Mouse (Mus musculus): ENCODE measurements around the gene Grb2.

Grb2 gene

DNA sequence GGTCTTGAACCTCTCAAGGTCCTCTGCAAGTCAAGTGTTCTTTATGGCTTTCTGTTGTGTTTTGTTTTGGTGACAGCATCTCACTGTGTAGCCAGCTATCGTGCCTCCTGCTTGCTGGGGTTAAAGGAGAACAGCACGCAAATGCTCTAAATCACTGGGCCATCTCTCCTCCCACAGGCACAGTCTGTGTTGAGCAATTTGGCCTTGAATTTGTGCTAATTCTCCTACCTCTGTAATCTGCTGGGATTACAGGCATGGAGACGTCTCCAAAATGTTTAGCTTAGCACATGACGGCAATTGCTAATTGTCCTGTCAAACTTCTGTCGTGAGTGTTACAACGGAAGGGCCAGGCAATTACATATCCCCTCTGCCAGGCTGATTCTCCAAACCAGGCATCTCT, 97.2 kb downstream of the Grb2 start:
- DNase-seq (ENCODE audit: extremely low read depth, low read depth), result no peak

DNA sequence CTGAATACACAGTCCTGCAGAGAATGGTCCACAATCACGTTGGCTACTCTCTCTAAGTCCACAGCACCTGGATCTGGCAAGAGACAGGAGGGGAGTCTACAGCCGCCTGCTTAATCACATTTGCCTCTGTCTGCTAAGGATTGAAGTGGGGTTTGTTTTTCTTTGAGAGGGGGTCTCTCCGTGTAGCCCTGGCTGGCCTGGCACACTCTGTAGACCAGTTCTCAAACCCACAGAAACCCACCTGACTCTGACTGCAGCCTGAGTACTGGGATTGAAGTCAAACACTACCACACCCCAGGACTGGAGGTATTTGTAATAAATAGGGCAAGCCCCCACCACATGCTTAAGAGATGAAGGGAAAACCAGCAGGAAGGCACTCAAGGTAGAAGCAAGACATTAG, 98.8 kb downstream of the Grb2 start:
- no peak for DNase-seq (ENCODE audit: extremely low read depth, low read depth)

DNA sequence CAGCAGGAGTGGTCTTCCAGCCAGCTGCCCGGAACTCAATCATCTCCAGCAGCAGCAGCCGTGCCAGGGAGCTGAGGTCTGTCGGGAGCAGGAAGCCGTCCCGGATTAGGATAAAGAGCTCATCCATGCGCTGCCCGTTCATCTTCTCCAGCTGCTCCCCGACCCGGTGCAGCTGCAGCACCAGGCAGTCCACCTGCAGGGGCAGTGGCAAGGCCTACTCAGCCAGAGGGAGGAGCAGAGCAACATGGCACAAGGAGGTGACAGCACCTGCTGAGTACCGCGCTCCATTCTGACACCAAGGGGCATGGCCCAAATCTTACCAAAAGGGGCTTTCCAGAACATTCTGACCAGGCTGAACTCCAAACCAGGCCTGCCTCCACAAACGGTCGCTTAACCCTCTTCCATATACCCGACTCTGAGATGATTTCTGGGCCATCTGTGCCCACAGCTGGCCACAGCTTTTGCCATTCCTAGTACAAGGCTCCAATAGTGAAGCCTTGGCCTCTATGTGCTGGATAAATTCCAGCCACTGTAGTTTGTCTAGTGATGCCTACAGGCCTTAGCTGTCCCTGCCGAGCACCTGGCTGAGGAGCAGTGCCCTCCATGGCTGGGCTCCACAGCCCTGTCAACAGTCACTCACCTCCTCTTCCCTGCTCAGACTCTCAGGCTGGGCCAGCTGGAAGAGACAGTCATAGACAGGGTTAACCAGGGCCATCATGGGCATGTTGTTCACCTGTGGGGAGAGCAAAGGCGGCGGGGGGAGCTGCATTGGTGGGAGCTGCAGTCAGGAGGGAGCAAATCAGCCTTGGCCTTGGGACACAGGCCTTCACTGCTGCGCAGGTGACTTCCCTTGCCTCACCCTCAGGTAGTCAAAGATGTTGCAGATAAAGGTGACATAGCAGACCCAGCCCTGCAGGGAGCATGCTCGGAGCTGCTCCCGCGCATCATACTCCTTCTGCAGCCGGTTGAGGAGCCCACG, 99.7 kb downstream of the Grb2 start:
- no peak for DNase-seq (ENCODE audit: extremely low read depth, low read depth)

DNA sequence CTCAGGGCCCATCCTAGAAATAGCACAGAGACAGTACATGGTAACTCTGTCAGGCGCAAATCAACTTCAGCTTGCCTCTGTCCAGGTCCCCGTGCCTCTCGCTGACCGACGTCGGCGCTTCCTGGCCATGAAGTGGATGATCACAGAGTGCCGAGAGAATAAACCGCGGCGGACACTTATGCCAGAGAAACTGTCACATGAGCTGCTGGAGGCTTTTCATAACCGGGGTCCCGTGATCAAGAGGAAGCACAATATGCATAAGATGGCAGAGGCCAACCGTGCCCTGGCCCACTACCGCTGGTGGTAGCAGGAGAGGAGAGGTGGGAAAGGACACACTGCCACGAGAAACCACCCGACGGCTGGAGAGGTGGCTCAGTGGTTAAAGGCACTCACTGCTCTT, 101.7 kb downstream of the Grb2 start:
- DNase-seq (ENCODE audit: extremely low read depth, low read depth), result no peak

DNA sequence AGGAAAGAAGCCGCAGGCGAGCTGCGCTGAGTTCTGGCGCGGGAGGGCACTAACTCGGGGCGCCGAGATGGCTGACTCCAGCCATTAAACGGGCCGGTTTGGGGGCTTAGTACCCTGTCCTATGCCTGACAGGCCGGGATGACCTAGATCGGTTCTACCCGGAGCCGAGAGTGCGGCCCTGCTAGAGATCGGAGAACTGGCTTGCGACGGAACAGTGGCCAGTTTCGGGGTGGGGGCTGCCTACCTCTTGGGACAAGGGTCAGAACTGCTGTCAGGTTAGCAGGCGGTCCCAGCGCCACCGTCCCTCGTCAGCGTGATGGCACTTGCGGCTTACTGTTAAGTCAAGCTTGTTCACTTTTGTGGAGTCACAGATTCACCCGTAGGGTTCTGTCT, 104.1 kb downstream of the Grb2 start:
- DNase-seq (ENCODE audit: extremely low read depth, low read depth), result no peak

DNA sequence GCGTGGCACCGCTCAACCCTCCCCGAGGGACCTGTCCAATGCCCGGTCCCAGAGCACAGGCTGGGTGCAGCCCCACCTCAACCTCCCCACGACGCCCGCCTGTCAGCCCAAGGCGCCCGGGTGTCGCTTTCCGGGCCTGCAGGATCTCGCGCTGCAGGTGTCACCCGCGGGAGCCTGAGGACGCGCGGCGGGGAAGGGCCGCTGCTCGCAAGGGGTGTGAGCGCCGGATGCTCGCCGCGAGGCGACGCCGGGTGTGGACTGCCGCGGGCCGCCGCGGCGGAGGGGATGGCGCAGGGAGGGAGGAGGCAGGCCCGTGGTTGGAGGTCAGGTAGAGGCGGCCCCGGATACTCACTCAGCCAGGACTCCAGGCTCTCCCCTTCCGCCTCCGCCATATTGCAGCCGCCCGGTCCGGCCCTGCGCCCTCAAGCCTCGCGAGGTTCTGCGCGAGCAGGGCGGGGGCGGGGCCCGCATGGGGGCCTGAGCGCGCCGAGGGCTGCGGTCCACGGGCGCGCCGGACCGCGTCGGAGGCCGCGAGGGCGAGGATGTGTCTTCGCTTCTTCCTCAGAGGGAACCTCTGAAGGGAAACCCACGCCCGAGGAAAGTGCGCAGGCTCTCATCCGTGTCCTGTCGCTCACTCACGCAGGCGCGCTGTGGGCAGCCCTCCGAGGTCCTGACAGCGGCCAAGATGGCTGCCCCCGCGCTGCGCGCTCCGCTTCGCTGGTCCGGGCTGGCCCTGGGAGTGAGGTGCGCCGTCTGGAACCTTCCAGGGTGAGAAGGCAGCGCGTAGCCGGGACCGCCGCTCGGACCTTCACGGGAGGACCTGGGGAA, 104.7 kb downstream of the Grb2 start, which contains the start of the genes Mrps7 and Gga3:
Mrps7 (plus strand) TSS at position 450 of the 828 bp plus-strand sequence.
Gga3 (minus strand) TSS at position 576 of the 828 bp plus-strand sequence.
- DNase-seq (ENCODE audit: extremely low read depth, low read depth), result peak; percentile 48

DNA sequence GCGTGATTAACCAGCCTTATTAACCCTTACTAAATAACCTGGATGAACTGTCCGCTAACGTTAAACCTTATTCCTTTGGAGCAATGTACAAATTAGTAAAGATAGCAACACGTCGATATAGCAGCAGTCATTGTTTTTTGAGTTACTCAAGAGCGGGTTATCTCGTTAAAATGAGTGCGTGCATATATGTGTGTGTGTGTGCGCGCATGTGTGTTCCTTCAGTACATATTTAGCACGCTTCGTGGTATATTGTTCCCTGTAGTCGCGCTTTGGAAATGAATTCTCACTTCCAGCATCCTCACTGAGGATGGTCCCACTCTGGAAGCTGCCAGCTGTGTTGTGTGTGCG, 105.3 kb downstream of the Grb2 start:
- DNase-seq (ENCODE audit: extremely low read depth, low read depth), result no peak

DNA sequence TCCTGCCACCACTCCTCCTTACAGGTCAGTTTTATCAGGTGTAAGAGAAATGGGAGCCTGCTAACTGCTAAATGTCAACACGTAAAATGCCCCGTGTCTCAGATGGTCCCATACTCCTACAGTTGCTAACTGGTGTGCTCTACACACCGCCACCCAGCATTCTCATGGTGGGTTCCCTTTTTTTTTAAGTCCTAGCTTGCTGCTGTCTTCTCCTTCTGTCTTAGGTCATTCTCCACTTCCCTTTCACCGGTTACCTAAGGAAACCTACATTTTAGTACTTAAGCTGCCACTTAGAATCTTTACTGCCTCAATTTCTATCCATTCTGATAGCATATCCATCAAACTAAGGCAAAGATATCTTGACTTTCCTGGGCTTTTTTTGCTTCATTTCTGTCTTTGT, 107.2 kb downstream of the Grb2 start:
- peak; percentile 74 for DNase-seq (ENCODE audit: extremely low read depth, low read depth)

DNA sequence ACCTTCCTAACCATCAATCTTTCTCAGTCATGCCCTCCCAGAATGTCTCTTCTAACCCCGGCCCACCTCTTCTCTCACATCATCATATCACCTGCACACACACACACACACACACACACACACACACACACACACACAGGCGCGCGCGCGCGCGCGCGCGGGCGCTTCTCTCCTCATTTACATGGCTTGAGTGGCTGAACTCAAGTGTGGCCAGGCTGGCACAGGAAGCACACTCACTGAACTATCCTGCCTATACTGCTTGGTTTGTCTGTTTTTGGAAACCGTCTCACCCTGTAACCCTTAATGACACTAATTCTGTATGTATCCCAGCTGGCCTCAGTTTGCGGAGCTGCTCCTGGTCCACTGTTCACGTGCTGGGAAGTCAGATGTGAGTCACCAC, 107.7 kb downstream of the Grb2 start:
- DNase-seq (ENCODE audit: extremely low read depth, low read depth), result no peak

DNA sequence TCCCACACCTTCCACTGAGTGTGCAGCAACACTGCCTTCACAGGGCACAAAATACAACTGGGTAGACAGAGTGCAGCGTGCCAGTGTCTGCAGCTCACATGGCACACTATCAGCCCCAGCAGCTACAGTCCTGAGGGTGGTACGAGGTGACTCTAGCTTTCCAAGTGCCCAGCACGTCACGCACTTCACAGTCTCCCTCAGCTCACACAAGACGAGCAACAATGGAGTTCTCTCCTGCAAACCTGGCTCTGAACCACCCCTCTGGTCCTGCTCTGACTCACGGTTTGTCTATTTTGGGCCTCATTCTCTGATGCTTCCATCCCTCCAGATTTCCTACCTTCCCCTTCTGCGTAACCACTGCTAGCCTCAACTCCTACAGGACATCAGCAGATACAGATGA, 108.7 kb downstream of the Grb2 start:
- DNase-seq (ENCODE audit: extremely low read depth, low read depth), result no peak

DNA sequence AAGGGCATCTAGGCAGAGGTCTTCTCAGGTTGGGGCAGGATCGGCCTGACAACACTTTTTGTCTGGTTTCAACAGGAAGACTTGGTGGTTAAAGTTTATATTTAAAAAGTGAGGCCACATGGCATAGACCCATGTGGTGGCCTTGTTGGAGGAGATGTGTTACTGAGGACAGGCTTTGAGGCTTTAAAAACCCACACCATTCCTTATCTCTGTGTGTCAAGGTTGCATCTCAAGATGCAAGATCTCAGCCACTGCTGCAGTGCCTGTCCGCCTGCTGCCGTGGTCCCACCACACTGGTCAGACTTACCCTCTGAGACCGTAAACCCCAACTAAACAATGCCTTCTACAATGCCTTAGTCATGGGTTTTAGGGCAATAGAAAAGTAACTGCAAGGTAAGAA, 110.1 kb downstream of the Grb2 start:
- no peak for DNase-seq (ENCODE audit: extremely low read depth, low read depth)

DNA sequence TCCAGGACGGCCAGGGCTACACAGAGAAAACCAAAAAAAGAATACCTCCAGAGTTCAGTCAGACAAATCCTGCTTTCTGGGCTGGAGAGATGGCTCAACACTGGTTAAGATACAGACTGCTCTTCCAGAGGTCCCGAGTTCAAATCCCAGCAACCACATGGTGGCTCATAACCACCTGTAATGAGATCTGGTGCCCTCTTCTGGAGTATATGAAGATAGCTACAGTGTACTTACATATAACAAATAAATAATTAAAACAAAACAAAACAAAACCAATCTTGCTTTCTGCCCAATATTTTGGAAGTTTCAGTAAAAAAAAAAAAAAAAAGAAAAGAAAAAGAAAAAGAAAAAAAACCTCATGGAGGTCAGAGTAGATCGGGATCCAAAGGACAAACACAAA, 113.2 kb downstream of the Grb2 start:
- no peak for DNase-seq (ENCODE audit: extremely low read depth, low read depth)

All from MEL-GATA-1-ER (cell line).